Mouse (Mus musculus) kidney, adult 11 months (tissue): ENCODE results near the gene Cblb.

Source experiments
- DNase-seq: peaks from one replicate; pipeline ENCODE4 v3.0.0; 2022

Gene Cblb

DNA sequence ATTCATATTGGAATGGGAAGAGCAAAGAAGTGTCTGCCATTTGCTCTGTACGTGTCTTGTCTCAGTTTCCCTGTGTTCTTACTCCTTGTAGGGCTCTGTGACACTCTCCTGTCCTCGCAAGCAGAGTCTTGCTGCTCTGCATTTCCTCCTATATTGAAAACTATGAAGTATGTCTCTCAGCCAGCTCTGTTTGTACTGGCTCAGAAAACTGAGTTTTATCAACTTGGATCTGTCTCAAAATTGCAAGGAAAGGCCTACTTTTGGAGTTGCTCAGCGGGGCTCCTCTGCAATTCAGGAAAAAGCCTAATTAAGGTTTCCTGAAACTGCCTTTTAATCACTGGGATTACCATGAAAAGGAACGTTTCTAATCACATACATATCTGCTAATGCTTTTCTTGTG is 46.9 kb downstream of the Cblb start:
- DNase-seq, result no peak

DNA sequence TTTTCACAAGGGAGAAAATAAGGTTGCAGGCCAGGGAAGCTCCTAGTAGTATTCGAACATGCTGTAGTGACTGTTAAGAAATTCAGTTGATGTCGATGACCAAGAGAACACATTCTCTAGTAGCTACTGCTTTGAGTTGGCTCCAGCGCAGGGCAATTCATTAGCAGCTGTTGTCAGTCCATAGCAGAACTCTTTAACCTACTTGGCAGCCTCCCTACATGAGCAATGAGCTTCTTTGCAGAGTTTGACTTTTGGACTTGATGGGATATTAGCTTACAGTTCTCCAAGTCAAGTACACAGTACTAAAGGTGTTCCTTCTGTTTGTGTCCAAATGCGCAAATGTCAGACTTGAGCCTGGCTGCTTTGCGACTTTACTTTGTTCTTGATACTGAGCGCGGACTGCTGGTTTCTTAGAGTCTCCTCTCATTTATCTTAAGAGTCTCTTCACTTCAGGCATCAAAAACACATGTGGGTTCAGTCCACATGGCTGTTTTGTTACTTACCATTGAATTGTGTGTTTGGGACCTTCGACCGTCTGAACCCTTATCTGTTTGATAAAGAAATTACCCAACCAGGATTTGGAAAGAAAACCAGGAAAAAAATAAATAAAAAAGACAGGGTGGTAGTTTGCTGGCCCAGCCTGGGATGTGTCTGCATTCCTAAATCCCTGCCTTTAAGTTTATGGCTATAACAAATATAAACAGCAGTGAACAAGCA is 47.9 kb downstream of the Cblb start:
- peak; percentile 89 for DNase-seq

DNA sequence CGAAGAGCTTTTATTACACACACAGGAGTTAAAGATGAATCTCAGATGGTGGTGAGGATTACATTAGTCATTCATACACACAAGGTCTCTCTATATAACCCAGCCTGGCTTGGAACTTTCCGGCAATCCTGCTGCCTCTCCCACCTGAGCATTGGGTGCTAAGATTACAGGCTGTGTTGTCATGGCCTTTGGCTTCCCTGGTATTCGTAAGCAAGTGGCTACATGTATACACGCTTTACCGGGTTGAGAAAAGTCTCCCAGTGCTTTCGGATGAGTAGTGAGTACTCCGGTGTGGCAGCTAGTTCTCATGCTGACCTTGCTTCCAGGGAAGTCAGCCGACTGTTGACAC is 48.4 kb downstream of the Cblb start:
- DNase-seq, result no peak

DNA sequence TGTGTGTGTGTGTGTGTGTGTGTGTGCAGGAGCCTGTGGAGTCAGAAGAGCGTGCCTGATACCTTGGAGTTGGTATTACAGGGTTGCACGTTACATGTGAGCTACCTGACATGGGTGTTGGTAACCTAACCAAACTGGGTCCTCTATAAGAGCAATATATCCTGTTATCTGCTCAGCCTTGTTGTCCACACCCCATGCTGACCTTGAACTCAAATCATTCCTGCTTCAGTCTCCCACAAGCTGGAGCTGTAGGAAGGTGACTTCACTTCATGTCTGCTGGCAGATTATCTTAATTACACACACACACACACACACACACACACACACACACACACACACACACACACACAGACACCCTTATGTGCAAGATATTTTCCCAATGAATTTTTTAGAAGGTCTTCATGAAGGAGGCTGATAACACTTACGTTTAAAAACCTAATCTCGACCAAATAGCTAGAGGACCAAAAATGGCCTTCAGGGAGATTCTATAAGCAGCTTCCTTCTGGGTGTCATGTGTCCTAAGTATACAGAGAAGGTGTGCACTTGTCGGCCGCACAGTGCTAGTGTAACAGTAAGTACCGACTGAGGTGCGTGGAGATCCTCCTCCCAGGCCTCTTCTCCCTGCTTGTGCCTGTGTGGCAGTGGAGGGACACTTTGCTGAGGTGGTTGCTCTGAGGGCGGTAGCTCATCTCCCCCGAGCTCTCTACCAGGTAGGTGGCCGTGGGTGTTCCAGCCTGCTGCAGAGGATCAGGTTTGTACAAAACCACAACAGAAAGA is 49.8 kb downstream of the Cblb start:
- DNase-seq, result no peak

DNA sequence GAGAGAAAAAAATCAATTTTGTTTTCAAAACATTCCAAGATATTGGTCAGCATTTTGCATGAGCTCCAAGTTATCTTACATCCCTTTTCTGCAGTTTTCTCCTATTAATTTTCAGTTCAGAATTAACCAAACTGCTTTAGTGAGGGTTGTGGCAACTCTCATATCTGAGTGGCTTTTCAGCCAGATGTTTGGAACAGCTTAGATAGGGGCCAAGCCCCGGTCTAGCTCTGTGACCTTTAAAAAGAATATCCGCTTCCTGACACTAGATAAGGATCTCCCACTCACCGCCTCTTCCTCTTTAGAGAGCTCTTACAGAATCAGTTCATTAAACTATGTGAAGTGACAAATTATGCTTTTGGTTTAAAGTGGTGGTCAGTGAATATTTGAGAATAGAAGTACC is 50.7 kb downstream of the Cblb start:
- no peak for DNase-seq

DNA sequence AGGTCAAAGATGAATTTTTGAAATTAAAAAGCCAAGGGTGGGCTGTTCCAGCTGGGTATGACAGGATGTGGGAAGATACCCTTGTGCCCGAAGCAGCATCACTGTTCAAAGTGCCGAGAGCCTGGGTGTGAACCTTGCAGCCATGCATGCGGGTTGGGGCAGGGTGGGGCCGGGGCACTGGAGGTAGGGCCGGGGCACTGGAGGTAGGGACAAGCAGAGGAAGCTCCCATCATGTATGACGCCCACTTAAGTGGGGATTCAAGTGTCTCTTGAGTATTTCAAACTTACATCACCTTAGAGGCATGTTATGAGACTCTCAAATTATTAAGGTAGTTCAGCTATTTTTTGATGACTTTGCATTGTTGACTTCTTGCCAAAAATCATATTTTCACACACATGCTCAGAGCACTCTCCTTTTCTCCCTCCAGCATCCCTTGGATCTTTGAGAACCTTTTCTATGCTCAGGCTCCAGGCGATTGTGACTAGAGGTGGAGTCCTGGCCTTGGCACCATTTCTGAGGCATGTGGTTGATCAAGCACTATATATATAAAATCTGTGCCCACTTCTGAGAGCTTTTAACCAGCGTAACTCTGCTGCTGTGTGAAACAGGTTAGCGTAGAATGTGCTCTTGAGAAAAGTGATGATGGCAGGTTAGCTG is 55.9 kb downstream of the Cblb start:
- no peak for DNase-seq

DNA sequence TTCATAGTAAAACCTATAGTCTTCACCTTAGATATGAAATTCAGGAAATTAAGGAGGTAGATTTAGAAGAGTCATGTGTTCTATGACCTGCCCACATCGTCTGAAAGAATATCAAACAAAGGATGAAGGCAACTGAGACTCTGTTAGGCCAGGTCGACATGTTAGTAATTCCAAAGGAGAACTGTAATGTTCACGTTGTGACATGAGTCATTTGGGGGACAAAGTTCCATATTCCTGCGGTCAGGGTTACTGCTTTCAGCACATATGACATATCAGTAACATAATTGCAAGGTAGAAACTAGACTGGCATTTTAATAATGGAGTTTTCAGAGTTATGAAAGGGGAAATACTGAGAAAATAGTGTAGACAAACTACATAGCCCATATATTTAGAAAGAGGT is 58.3 kb downstream of the Cblb start:
- DNase-seq, result no peak

DNA sequence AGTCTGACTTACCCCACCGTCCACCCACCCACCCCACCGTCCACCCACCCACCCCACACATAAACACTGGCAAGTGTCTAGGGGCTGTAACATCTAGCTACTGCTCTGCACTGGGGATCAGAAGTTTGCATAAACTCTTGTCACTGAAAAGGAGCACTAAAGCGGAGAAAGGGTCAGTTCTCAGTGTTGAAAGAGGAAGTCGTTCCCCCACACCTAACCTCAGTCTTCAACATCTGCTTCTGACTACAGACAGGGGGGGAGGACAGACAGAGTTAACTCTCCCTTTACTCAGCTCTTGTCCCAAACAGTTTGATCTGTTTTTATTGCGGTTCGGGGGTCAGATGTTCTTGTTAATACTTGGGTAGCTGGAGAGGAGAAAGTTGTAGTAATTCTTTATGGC is 59.9 kb downstream of the Cblb start:
- DNase-seq, result no peak

DNA sequence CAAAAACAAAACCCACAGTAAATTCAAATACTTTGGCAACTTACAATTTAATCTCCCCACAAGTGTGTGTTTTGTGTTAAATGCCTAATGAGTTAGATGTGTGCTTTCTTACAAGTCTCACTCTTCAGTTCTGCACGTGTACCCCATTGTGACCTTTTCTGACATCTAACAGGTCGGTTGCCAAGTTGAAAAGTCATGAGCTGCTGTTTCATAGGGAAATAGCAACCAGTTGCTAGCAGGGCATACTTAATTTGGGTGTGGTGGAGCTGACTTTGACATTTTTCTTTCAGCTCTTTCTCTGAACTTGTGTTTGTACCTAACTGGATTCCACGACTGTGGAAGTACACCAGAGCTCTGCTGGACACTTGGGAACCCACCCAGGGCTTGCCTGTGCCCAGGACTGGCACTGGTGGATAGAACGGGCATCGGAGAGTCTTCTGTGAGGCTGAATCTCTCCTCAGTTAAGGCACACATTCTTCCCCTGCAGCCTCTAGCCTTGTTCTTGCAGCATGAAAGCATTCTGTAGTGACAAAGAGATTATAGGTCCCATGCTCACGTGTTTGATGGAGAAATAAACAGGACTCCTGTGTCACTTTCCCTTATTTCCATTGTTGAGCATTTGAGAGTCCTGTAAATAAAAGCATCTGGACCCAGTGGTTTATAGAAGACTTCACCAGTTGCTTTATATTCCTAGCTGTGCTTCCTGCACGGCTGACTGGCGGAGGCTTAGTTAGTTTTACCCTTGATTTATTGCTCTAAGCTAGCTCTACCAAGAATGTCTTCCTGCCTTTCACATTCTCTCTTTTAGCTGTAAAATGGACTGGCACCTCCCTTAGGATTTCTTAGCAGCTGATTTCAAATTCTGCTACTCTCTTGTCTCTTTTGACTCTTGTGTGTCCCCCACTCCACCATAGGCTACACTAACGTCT is 62.6 kb downstream of the Cblb start:
- no peak for DNase-seq

DNA sequence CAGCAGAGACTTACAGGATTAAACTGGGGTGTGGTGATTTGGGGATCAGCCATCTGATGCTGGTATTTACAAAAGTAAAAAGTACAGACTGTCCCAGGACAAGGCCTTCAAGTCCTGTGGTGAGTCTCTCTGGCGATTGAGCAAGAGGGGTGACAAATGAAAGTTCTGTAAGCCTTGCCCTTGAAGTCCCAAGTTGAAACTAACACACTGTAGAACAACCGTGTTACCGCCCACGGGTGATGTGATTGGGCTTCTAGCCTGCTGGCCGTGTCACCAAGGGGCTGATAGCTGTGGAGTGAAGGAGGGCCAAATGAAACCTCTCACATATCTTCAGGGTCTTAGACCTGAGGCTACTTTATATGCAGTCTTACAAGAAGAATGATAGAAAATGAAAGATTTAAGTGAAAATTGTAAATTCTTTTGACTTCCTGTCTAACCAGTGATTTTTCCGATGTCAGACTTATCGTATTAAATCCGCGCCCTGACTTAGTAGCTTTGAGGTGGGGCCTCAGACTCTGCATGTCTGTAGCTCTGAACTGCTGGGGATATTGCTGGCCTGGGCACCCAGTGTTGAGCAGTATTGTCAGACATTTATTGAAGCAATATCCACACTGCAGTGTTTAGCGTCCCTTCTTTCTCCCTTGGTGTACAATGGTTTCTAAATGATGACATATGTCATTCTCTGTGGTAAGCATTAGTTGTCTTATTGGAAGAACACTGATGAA is 63.9 kb downstream of the Cblb start:
- DNase-seq, result no peak

DNA sequence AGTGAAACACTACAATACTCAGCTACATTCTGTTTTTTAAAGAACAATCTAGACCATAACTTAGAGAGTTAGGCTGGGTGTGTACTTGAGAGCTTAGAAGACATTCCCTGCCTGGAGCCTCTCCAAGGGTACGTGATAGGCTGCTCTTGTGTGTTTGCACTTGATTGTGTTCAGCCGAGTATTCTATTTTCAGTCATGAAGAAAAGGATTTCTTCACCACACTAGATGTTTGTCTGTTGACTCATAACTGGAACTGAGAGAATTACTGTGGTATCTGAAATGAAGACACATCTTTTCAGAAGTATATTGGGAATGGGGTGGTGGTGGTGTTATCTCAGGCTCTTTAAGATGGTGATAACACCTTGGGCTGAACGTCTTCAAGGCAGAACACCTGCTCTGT is 64.6 kb downstream of the Cblb start:
- DNase-seq, result no peak

DNA sequence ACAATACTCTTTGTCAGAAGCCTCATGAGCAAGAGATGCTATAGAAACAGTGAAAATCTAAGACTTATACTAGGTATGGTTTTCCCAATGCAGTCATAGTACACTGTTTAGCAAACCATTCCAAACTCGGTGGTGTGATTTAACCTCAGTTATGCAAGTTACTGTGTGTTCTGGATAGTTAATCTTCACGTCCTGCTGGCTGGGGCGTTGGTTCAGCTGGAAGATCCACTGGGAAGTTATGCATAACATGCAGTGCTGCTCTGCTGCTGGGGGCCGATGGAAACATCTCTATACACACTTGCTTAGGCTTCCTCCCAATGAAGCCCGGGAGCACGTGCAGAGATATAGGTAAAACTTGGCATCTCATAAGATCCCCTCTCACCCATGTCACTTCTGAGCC is 69.4 kb downstream of the Cblb start:
- DNase-seq, result peak; percentile 43

DNA sequence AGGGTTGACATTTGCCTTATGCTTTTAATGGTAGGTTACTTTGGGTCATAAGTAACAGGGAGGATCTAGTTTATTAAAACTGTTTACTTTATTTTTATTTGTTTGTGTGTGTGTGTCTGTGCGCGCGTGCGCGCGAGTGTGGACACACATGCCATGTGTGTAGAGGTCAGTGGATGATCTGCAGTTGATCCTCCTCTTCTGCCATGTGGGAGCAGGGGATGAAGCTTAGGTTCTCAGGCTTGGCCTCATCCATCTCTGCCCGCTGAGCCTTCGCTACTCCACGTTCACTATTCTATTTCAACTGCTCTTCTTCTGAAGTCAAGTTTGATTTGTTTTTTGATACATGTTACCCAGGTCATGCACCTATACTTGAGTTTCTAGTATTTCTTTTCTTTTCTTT is 73.6 kb downstream of the Cblb start:
- no peak for DNase-seq

DNA sequence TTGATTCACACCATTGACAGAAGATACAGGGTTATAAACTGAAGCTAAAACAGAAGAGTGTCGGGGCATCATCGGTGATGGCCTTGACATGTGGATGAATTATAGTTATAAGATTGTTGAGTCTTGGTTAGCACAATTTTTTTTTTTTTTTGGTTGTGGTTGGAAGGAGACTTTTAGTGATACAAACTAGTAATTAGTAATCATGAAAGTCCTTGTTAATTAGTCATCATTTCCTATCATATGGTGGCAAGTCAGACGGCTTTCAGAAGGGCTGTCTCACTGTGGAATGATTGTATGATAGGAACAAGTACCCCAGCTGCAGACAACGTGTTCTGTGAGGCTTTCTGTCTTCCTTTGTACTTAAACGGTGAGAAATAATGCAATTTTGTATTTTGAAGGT is 76.8 kb downstream of the Cblb start:
- no peak for DNase-seq

DNA sequence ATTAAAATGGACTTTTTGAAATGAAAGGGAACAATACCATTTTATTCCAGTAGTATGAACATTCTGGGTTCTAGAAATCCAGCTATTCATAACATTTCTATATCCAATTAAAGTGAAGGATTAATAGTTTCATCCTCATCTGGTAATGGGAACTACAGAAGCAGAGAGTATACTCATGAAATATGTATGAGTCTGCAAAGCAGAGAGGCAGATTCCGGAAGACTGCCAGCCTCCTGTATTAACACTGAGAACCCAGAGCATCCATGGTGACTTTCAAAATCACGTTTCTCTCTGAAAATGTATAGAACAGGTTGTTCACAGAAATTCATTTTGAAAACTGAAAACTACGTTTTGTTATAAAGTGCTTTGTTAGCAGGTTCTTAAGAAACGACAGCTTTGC is 83.4 kb downstream of the Cblb start:
- no peak for DNase-seq

DNA sequence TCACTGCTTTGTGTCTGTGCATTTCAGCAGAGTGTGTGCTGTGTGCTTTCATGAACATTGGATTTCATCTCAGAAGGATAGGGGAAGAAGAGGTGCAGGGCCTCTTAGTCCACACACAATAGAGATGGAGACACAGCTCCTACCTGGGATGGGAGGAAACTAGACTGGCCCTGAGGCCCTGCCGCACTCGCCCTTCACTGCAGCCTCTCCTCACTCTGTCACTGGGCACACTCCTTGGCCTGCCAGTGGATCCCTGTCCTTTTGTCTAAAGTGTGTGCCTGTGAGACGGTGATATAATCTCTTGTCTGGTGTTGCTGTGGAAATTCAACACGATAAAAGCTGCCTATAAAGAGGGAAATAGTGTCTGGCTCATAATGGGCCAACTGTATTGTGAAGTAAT is 88.0 kb downstream of the Cblb start:
- DNase-seq, result no peak

DNA sequence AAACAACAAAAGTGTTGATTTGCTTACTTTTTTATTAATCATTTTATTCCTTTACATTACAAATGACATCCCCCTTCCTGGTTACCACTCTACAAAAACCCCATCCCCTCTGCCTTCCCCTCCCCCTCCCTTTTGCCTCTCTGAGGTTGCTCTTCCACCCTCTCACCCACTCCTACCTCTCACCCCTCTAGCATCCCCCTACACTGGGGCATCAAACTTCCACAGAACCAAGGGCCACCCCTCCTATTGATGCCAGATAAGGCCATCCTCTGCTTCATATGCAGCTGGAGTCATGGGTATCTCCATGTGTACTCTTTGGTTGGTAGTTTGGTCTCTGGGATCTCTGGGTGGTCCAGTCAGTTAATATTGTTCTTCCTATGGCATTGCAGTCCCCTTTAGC is 93.9 kb downstream of the Cblb start:
- no peak for DNase-seq

DNA sequence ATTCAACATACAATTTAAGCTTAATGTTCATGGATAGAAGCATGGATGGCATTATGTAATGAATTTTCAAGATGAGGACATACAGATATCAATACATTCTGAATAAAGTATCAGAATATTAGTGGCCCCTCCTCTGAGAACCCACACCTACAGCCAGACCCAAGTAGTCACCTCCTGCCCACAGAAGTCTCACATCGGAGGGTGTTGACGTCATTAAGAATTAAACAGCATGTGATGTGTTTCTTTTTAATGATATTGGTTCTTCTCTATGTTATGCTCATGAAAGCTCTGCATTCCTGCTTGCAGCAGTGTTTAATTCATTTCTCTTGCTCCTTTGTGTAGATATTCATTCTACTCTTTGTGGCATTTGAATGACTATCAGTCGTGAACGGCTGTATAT is 94.9 kb downstream of the Cblb start:
- no peak for DNase-seq

DNA sequence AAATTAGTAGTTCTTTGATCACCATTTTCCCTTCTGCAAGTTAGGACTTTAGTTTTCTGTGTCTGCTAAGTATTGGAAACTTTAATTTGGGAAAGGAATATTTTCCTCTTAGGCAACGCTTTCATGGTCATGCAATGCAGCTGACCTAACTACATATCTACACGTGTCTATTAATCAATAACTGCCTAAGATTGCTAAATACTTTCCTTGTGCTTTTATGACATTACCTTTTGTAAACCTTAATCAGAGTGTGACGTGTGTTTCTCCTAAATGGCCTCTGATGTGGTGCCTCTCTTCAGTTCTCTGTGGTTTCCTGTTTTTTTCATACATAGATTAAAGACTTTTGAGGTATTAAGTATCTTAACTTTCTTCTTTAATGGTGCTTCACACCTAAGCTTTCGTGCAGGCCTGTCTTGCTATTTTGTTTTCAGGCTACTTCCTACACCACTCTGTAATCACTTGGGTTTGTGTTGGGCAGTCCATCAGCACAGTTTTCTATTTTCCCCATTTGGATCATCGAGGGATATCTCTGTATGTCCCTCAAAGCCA is 98.4 kb downstream of the Cblb start:
- DNase-seq, result no peak

DNA sequence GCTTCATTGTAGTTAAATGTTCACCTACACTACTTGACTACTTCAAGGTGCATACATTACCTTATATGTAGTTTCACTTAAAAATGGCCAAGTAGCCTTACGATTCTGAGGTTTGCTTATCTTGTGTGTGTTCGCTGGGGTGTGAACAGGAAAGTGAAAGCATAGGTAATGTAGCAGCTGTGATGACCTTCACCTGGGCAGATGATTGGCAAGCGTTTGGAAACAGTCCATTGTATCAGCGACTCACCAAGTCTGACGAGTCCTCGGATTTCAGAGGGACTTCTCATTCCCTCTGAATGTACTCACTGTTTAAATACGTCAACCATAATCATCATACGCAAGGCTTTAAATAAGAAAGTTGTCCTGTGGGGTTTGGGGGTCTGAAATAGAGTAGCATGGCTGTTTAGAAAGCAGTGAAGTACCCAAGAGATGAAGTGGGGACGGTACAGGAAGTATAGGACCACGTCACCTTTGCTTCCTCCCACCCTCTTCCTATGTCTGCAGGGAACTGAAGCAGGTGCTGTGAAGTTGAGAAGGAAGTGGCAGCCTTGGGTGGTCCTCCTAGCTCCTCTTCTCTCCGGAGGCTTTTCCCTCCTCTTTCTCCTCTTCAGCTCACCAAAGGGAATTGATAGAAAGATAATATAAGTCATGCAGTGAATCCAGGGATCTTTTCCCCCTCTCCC is 101.9 kb downstream of the Cblb start:
- no peak for DNase-seq

DNA sequence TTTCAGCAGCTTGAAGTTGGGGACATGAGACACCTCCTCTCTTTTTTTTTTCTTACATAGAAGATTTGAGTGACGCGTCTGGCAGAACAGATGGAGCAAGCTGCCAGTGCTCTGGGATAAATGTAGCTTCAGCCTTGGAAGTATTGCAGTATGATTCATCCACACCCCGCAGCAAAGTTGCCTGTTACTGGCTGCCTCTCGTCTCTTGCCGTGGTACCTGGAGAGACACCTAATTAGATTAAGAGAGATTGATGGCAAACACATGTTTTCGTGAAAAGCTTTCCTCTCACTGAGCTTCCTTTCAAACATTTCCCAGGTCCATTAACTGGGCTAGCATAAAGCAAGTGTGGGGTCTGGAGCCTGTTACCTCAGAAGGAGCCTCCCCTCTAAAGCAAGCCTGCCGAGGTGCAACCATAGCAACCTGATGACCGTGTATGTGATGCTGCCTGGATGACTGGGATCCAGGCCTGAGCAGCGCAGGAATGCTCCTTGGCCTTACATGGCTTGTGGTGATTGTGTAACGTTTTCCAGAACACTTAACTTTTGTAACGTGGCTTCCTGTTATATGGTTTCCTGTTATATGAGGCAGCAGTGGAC is 103.7 kb downstream of the Cblb start:
- no peak for DNase-seq
